Mouse (Mus musculus): ENCODE measurements around the gene Tmem138. TPM values are rescaled to one million over a fixed set of nuclear protein-coding genes. Genes with fewer than 3 reads are reported as not detected.

The Tmem138 gene
- polyA plus RNA-seq, 1 experiment from 2014 or later = 42.2 TPM

GRCm38 (mm10) chr19:10580102-10580501, 2.9 kb upstream of the Tmem138 start:
- DNase-seq = no peak
- WGBS = 61% methylated on average over 3 of the region's 3 CpGs
- no peak for ATAC-seq (ENCODE audit: insufficient read depth)
- Histone ChIP-seq H3K36me3 (ENCODE audit: insufficient read depth) (0 out of 2 replicates have a peak, but pooled peaks cover 10% of the 10 kb centered on the region), H3K4me3 (ENCODE audit: low read depth, low read length) (no peak overlapping the region), H3K27me3 (ENCODE audit: insufficient read depth, low read length) (no peaks in the 10 kb centered on the region), H3K4me1 (ENCODE audit: insufficient read depth) (peaks cover 4% of the 10 kb centered on the region; the same call in 1 of the 2 replicates), H3K9me3 (ENCODE audit: low read depth, low read length) (no peaks in the 10 kb centered on the region), H3K27ac (ENCODE audit: low read depth) (no peak overlapping the region), H3K4me2 (no peak overlapping the region), H3K9ac (no peak overlapping the region)
- TF ChIP-seq CTCF (IDR thresholded peaks at IDR 0.05; ENCODE audit: low read depth) = no peak

GRCm38 (mm10) chr19:10569627-10570026, 7.5 kb downstream of the Tmem138 start:
- Histone ChIP-seq H3K9me3 (ENCODE audit: low read depth, low read length) (no peaks in the 10 kb centered on the region), H3K36me3 (ENCODE audit: insufficient read depth) (peaks cover 42% of the 10 kb centered on the region), H3K27ac (ENCODE audit: low read depth) (no peak overlapping the region), H3K4me3 (ENCODE audit: low read depth, low read length) (no peak overlapping the region), H3K4me1 (ENCODE audit: insufficient read depth) (no peaks in the 10 kb centered on the region), H3K4me2 (no peak overlapping the region), H3K9ac (no peak overlapping the region), H3K27me3 (ENCODE audit: insufficient read depth, low read length) (no peaks in the 10 kb centered on the region)
- no peak for ATAC-seq (ENCODE audit: insufficient read depth)
- WGBS = 93% methylated on average over 6 of the region's 6 CpGs
- DNase-seq = no peak
- no peak for TF ChIP-seq CTCF (IDR thresholded peaks at IDR 0.05; ENCODE audit: low read depth)

- Histone ChIP-seq H3K36me3 (ENCODE audit: insufficient read depth) (peaks cover 6% of the 10 kb centered on the region; the same call in 1 of the 2 replicates), H3K9ac (no peak overlapping the region), H3K4me1 (ENCODE audit: insufficient read depth) (no peaks in the 10 kb centered on the region), H3K4me3 (ENCODE audit: low read depth, low read length) (no peak overlapping the region), H3K4me2 (no peak overlapping the region), H3K27me3 (ENCODE audit: insufficient read depth, low read length) (no peaks in the 10 kb centered on the region), H3K9me3 (ENCODE audit: low read depth, low read length) (no peaks in the 10 kb centered on the region), H3K27ac (ENCODE audit: low read depth) (no peak overlapping the region)
- TF ChIP-seq CTCF (IDR thresholded peaks at IDR 0.05; ENCODE audit: low read depth) = no peak
- DNase-seq (no peak), ATAC-seq (ENCODE audit: insufficient read depth) (no peak)
- whole genome bisulfite sequencing = 63% methylated on average over 4 of the region's 4 CpGs
Observed at GRCm38 (mm10) chr19:10565217-10565616, 11.9 kb downstream of the Tmem138 start.

GRCm38 (mm10) chr19:10564278-10564677, 12.9 kb downstream of the Tmem138 start:
- Histone ChIP-seq H3K27ac (ENCODE audit: low read depth) (no peak overlapping the region), H3K4me3 (ENCODE audit: low read depth, low read length) (no peak overlapping the region), H3K36me3 (ENCODE audit: insufficient read depth) (no peaks in the 10 kb centered on the region), H3K27me3 (ENCODE audit: insufficient read depth, low read length) (no peaks in the 10 kb centered on the region), H3K4me2 (no peak overlapping the region), H3K9me3 (ENCODE audit: low read depth, low read length) (no peaks in the 10 kb centered on the region), H3K4me1 (ENCODE audit: insufficient read depth) (no peaks in the 10 kb centered on the region), H3K9ac (no peak overlapping the region)
- 82% methylated on average over 6 of the region's 6 CpGs for WGBS
- no peak for ATAC-seq (ENCODE audit: insufficient read depth)
- DNase-seq = no peak
- no peak for TF ChIP-seq CTCF (IDR thresholded peaks at IDR 0.05; ENCODE audit: low read depth)

- ATAC-seq (ENCODE audit: insufficient read depth) = no peak
- Histone ChIP-seq H3K27ac (ENCODE audit: low read depth) (peak overlapping the region; percentile 69; the same call in 1 of the 2 replicates), H3K36me3 (ENCODE audit: insufficient read depth) (no peaks in the 10 kb centered on the region), H3K9me3 (ENCODE audit: low read depth, low read length) (no peaks in the 10 kb centered on the region), H3K4me2 (no peak overlapping the region), H3K9ac (no peak overlapping the region), H3K4me1 (ENCODE audit: insufficient read depth) (no peaks in the 10 kb centered on the region), H3K4me3 (ENCODE audit: low read depth, low read length) (no peak overlapping the region), H3K27me3 (ENCODE audit: insufficient read depth, low read length) (no peaks in the 10 kb centered on the region)
- DNase-seq = no peak
- no peak for TF ChIP-seq CTCF (IDR thresholded peaks at IDR 0.05; ENCODE audit: low read depth)
- 59% methylated on average over 5 of the region's 5 CpGs for WGBS
Observed at GRCm38 (mm10) chr19:10562351-10562750, 14.8 kb downstream of the Tmem138 start.

GRCm38 (mm10) chr19:10561558-10562314, 15.4 kb downstream of the Tmem138 start:
- no peaks in the 10 kb centered on the region for H3K9me3 ChIP-seq (ENCODE audit: low read depth, low read length)
- WGBS = 39% methylated on average over 6 of the region's 6 CpGs
- DNase-seq = peak; percentile 61
- H3K4me1 ChIP-seq (ENCODE audit: insufficient read depth) = no peaks in the 10 kb centered on the region
- no peaks in the 10 kb centered on the region for H3K27me3 ChIP-seq (ENCODE audit: insufficient read depth, low read length)
- no peak for TF ChIP-seq CTCF (IDR thresholded peaks at IDR 0.05; ENCODE audit: low read depth)
- H3K4me3 ChIP-seq (ENCODE audit: low read depth, low read length) = no peak overlapping the region
- H3K36me3 ChIP-seq (ENCODE audit: insufficient read depth) = no peaks in the 10 kb centered on the region
- no peak overlapping the region for H3K4me2 ChIP-seq
- H3K27ac ChIP-seq (ENCODE audit: low read depth) = peak overlapping the region; percentile 69; the same call in 1 of the 2 replicates
- ATAC-seq (ENCODE audit: insufficient read depth) = peak; percentile 71; the same call in 1 of the 2 replicates
- H3K9ac ChIP-seq = no peak overlapping the region

- H3K36me3 ChIP-seq (ENCODE audit: insufficient read depth) = no peaks in the 10 kb centered on the region
- 29% methylated on average over 5 of the region's 5 CpGs for WGBS
- no peak overlapping the region for H3K27ac ChIP-seq (ENCODE audit: low read depth)
- no peaks in the 10 kb centered on the region for H3K27me3 ChIP-seq (ENCODE audit: insufficient read depth, low read length)
- ATAC-seq (ENCODE audit: insufficient read depth) (no peak), DNase-seq (peak; percentile 65)
- no peak overlapping the region for H3K4me3 ChIP-seq (ENCODE audit: low read depth, low read length)
- H3K9me3 ChIP-seq (ENCODE audit: low read depth, low read length) = no peaks in the 10 kb centered on the region
- peak; percentile 38 for TF ChIP-seq CTCF (IDR thresholded peaks at IDR 0.05; ENCODE audit: low read depth)
- no peak overlapping the region for H3K9ac ChIP-seq
- H3K4me1 ChIP-seq (ENCODE audit: insufficient read depth) = 0 out of 2 replicates have a peak, but pooled peaks cover 6% of the 10 kb centered on the region
- no peak overlapping the region for H3K4me2 ChIP-seq
Observed at GRCm38 (mm10) chr19:10560108-10560507, 17.1 kb downstream of the Tmem138 start.

Measured in lung, embryonic 14.5 days (tissue).